Mouse (Mus musculus) limb, embryonic 13.5 days (tissue): ENCODE results near the gene Samd1. TPM values are rescaled to one million over a fixed set of nuclear protein-coding genes. Genes with fewer than 3 reads are reported as not detected.

ENCODE experiments used
- ATAC-seq: fragments of 200-750 bp; cut with Nextera tagmentation; 2 replicates; pipeline ENCODE4 v1.8.0; 2017; ENCODE audit warnings: low read depth, moderate number of reproducible peaks, moderate TSS enrichment; ENCODE audit not compliant: low FRiP score
- H3K27ac ChIP-seq: fragments of 300-500 bp; sonication (generic); 2 replicates; pipeline ENCODE4 v1.5.1; 2015; ENCODE audit warnings: inconsistent platforms, mild to moderate bottlenecking, moderate library complexity
- H3K27me3 ChIP-seq: fragments of 300-500 bp; sonication (generic); 2 replicates; pipeline ENCODE4 v1.6.1; 2015; ENCODE audit warnings: mild to moderate bottlenecking, inconsistent platforms
- H3K36me3 ChIP-seq: fragments of 300-500 bp; sonication (generic); 2 replicates; pipeline ENCODE4 v1.6.1; 2015; ENCODE audit warnings: inconsistent platforms, mild to moderate bottlenecking, moderate library complexity
- H3K4me1 ChIP-seq: fragments of 300-500 bp; sonication (generic); 2 replicates; pipeline ENCODE4 v1.6.1; 2015; ENCODE audit warnings: inconsistent platforms
- H3K4me2 ChIP-seq: fragments of 300-500 bp; sonication (generic); replicated peaks from 2 replicates; pipeline ENCODE4 v1.6.1; 2015; ENCODE audit warnings: inconsistent platforms, mild to moderate bottlenecking, moderate library complexity
- H3K4me3 ChIP-seq: fragments of 300-500 bp; sonication (generic); 2 replicates; pipeline ENCODE4 v1.5.1; 2015; ENCODE audit warnings: moderate library complexity, mild to moderate bottlenecking, inconsistent platforms
- H3K9ac ChIP-seq: fragments of 300-500 bp; sonication (generic); 2 replicates; pipeline ENCODE4 v1.6.1; 2015; ENCODE audit warnings: mild to moderate bottlenecking, inconsistent platforms
- H3K9me3 ChIP-seq: fragments of 300-500 bp; sonication (generic); 2 replicates; pipeline ENCODE4 v1.6.1; 2016; ENCODE audit warnings: inconsistent platforms
- WGBS: fragments of 180-500 bp; shearing (Covaris S2); methylation state at CpG from one replicate; pipeline ENCODE4 v1.1.7; 2015; 5-methylcytosine and 5-hydroxymethylcytosine counted together
- polyA plus RNA-seq: library from polyadenylated mRNA; unstranded; fragments of >200 nt; fragmentation: Nextera tagmentation; extraction: Ambion mirVana; gene quantifications from 2 replicates; pipeline ENCODE4 v1.2.1, GENCODE M21; 2015

Gene Samd1
- polyA plus RNA-seq, 1 experiment from 2014 or later, result 12.4 TPM

DNA sequence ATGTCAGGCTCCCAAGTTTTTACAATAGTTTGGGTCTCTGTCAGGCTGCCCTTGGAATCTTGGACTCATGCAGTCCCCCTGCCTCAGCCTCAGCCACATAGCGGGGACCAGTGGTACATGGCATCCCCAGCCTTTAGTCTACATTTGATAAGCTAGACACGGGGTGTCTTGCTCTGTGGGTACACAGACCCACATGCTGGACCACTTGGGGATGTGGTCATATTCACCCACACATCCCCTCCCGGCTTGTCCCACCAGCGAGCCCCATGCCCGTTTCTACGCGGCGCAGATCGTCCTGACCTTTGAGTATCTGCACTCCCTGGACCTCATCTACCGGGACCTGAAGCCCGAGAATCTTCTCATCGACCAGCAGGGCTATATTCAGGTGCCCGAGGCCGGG is 7.3 kb upstream of the Samd1 start:
- Histone ChIP-seq H3K4me3 (no peak overlapping the region), H3K9me3 (no peaks in the 10 kb centered on the region), H3K4me2 (no peak overlapping the region), H3K27ac (no peak overlapping the region), H3K4me1 (no peaks in the 10 kb centered on the region), H3K9ac (no peak overlapping the region), H3K36me3 (peaks cover 93% of the 10 kb centered on the region), H3K27me3 (no peaks in the 10 kb centered on the region)
- WGBS, result 94% methylated on average over 14 of the region's 14 CpGs
- no peak for ATAC-seq

DNA sequence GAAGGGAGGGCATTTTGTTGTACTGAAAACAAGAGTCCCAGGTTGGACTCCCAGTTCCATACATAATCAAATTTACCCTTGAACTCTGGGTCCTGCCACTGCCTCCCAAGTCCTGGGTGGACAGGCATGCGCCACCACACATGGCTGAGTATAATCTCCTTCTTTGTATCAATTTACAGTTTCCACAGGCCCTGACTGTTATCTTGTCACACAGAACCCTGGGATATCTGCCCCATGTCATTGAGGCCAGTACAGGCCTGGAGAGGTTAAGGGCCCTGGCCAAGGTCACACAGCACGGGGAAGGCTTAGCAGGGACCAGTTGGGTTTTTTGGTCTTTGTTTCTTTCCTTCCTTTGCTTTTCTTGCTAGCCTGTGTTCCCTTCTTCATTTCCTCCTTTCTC is 5.0 kb upstream of the Samd1 start:
- Histone ChIP-seq H3K4me2 (no peak overlapping the region), H3K27ac (no peak overlapping the region), H3K27me3 (no peaks in the 10 kb centered on the region), H3K9ac (no peak overlapping the region), H3K9me3 (no peaks in the 10 kb centered on the region), H3K36me3 (peaks cover 71% of the 10 kb centered on the region), H3K4me3 (no peak overlapping the region), H3K4me1 (peaks cover 8% of the 10 kb centered on the region)
- no peak for ATAC-seq
- 83% methylated on average over 2 of the region's 2 CpGs for WGBS

DNA sequence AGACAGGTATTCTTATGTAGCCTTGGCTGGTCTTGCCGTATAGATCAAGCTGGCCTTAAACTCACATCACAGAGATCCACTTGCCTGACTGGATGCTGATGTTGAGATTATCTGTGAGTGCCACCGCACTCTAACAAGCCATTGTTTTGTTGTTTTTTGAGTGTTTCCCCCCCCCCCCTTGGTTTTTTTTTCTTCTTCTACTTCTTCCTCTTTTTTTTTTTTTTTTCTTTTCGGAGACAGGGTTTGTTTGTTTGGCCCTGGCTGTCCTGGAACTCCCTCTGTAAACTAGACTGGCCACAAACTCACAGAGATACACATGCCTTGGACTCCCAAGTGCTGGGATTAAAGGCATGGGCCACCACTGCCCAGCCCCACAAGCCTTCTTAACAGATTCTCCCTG is 3.4 kb upstream of the Samd1 start:
- H3K4me2 ChIP-seq, result no peak overlapping the region
- H3K36me3 ChIP-seq, result peaks cover 57% of the 10 kb centered on the region
- ATAC-seq, result no peak
- no peaks in the 10 kb centered on the region for H3K27me3 ChIP-seq
- WGBS, result 85% methylated on average over 3 of the region's 3 CpGs
- peaks cover 12% of the 10 kb centered on the region for H3K4me1 ChIP-seq
- no peak overlapping the region for H3K4me3 ChIP-seq
- no peaks in the 10 kb centered on the region for H3K9me3 ChIP-seq
- H3K27ac ChIP-seq, result no peak overlapping the region
- H3K9ac ChIP-seq, result no peak overlapping the region

DNA sequence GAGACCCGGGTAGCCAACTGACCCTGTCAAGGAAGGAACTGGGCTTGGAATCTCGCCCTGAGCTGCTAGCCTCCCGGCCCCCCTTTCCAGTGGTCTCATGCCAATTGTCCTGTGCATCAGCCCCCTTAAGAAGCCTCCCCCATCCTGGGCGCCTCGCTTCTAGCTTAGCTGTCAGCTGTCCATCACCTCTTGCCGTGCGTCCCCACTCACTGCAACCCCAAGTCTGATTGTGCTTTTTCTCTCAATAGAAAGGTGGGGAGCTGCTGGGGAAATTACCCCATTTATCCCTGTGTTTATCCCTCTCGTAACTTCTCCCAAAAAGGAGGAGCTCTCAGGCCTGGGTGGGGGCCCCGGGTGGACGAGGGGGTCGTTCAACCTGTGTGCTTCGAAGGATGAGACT is 1.5 kb upstream of the Samd1 start:
- Histone ChIP-seq H3K36me3 (peaks cover 54% of the 10 kb centered on the region), H3K27me3 (0 out of 2 replicates have a peak, but pooled peaks cover 7% of the 10 kb centered on the region), H3K4me2 (peak overlapping the region; percentile 85), H3K4me1 (peaks cover 29% of the 10 kb centered on the region), H3K9me3 (no peaks in the 10 kb centered on the region), H3K27ac (peak overlapping the region; percentile 98; the same call in 1 of the 2 replicates), H3K9ac (peak overlapping the region; percentile 95), H3K4me3 (peak overlapping the region; percentile 78)
- ATAC-seq, result no peak
- WGBS, result 12% methylated on average over 12 of the region's 12 CpGs

DNA sequence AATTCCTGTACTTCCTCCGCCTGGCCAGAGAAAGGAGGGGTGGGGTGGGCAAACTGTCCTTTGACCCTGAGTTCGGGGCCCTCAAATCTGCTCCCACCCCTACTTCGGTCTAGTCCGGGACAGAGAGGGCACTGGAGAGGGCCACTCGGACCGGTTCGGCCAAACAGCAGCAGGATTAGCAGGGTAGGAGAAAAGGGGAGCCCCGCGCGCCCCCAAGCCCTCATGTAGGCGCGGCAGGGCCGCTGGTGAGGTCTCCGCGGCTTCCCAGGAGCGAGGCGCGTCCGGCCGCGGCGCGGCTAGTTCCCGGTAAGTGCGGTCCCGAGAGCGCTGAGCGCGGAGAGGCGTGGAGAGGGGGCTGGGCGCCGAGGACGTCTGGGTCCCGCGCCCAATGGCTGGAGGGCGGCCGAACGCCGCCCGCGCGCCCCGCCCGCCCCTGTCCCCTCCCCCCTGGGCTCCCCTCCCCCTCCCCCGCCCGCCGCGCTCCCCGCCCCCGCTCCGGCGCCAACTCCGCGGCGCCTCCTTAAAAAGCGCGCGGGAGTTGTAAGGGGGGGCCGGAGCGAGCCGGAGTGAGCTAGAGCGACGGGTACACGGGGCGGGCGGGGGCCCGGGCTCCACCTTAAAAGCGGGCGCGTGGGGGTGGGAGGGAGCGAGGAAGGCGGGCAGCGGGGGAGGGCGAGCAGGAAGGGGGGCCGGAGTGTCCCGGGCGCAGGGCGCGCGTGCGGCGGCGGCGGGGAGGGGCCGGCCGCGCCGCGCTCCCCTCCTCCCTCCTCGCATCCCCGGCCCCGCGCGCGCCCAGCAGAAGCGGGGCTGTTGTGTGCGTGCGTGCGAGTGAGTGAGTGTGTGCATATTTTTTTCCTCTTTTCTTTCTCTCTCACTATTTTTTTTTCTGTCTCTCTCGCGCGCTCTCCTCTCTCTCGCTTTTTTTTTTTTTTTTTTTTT is 636 bp upstream of the Samd1 start:
- Histone ChIP-seq H3K4me2 (peak overlapping the region; percentile 85), H3K27me3 (0 out of 2 replicates have a peak, but pooled peaks cover 12% of the 10 kb centered on the region), H3K4me3 (peak overlapping the region; percentile 78), H3K9me3 (no peaks in the 10 kb centered on the region), H3K27ac (peak overlapping the region; percentile 98), H3K9ac (peak overlapping the region; percentile 95), H3K36me3 (peaks cover 54% of the 10 kb centered on the region), H3K4me1 (peaks cover 38% of the 10 kb centered on the region)
- WGBS, result 0% methylated on average over 38 of the region's 103 CpGs
- peak; percentile 79 for ATAC-seq

DNA sequence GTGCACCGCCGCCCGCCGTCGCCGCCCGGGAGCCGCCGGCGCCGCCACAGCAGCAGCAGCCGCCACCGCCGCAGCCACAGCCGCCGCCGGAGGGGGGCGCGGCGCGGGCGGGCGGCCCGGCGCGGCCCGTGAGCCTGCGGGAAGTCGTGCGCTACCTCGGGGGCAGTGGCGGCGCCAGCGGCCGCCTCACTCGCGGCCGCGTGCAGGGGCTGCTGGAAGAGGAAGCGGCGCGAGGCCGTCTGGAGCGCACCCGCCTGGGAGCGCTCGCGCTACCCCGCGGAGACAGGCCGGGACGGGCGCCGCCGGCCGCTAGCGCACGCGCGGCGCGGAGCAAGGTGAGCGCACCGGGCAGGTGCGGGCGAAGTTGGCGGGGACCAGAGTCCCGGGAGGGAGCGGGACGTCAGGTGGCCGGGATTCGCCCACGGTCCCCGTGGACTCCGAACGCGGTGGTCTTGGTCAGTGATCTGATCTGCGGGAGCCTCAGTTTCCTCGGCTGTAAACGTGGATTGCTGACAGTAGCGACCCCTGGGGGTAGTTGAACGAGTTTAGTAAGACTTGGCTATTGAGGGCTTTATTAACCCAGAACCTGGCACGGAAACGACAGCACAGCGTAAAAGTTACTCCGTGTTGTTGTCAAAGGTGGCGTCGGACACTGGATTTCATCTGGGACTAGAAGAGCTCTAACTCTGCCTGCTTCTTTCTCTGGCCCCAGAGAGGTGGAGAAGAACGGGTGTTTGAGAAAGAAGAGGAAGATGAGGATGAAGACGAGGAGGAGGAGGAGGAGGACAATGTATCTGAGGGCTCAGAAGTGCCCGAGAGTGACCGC is 972 bp downstream of the Samd1 start:
- Histone ChIP-seq H3K4me2 (peak overlapping the region; percentile 85), H3K36me3 (peaks cover 53% of the 10 kb centered on the region), H3K27me3 (0 out of 2 replicates have a peak, but pooled peaks cover 12% of the 10 kb centered on the region), H3K4me1 (peaks cover 46% of the 10 kb centered on the region), H3K4me3 (peak overlapping the region; percentile 75), H3K9ac (peak overlapping the region; percentile 82), H3K27ac (peak overlapping the region; percentile 87), H3K9me3 (no peaks in the 10 kb centered on the region)
- ATAC-seq, result no peak
- WGBS, result 1% methylated on average over 70 of the region's 92 CpGs

DNA sequence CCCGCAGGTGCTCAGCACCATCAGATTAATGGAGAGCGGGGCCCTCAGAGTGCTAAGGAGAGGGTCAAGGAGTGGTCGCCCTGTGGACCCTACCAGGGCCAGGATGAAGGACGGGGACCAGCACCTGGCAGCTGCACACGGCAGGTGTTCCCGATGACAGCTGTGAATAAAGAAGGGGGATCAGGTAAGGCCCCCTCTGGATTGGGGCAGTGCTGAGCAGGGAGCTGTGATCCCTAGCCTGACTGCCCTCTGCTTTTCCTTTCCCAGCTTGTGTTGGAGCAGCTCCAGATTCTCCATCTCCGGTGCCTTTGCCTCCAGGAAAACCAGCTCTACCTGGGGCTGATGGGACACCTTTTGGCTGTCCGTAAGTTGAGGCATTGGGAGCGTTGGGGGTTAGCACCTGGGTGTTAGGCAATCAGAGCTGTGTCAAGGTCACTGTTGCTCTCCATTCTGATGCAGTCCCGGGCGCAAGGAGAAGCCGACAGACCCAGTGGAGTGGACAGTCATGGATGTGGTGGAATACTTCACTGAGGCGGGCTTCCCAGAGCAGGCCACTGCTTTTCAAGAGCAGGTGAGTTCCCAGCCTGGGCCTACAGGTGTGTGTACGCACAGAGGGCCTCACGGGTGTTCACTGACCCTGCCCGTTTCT is 1.7 kb downstream of the Samd1 start:
- WGBS, result 65% methylated on average over 16 of the region's 16 CpGs
- Histone ChIP-seq H3K4me3 (peak overlapping the region; percentile 75), H3K9ac (peak overlapping the region; percentile 82), H3K27ac (0 out of 2 replicates have a peak overlapping the region, but pooled peaks have one; percentile 87), H3K27me3 (0 out of 2 replicates have a peak, but pooled peaks cover 12% of the 10 kb centered on the region), H3K36me3 (peaks cover 47% of the 10 kb centered on the region), H3K4me2 (peak overlapping the region; percentile 85), H3K9me3 (no peaks in the 10 kb centered on the region), H3K4me1 (peaks cover 54% of the 10 kb centered on the region)
- no peak for ATAC-seq

DNA sequence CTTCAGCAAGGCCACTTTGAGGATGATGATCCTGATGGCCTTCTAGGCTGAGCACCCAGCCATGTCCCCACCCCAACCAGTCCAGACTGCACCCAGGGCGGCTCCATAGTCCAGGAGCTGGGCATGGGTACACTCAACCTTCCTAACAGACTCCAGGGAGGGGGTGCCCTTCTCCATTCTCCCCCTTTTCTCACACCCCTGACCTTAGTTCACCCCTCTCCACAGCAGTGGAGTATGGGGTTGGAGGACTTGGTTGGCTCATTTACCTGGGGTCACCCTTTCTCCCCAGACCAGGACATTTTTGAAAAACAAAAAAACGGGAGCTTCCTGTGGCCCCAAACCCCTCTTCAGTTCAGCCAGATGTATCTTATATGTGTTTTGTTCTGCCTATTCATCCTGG is 2.4 kb downstream of the Samd1 start:
- no peak overlapping the region for H3K27ac ChIP-seq
- H3K27me3 ChIP-seq, result 0 out of 2 replicates have a peak, but pooled peaks cover 12% of the 10 kb centered on the region
- no peak overlapping the region for H3K9ac ChIP-seq
- ATAC-seq, result no peak
- H3K4me3 ChIP-seq, result no peak overlapping the region
- H3K4me2 ChIP-seq, result peak overlapping the region; percentile 85; the same call in 1 of the 2 replicates
- no peaks in the 10 kb centered on the region for H3K9me3 ChIP-seq
- WGBS, result 90% methylated on average over 2 of the region's 2 CpGs
- H3K36me3 ChIP-seq, result peaks cover 41% of the 10 kb centered on the region
- peaks cover 57% of the 10 kb centered on the region for H3K4me1 ChIP-seq

DNA sequence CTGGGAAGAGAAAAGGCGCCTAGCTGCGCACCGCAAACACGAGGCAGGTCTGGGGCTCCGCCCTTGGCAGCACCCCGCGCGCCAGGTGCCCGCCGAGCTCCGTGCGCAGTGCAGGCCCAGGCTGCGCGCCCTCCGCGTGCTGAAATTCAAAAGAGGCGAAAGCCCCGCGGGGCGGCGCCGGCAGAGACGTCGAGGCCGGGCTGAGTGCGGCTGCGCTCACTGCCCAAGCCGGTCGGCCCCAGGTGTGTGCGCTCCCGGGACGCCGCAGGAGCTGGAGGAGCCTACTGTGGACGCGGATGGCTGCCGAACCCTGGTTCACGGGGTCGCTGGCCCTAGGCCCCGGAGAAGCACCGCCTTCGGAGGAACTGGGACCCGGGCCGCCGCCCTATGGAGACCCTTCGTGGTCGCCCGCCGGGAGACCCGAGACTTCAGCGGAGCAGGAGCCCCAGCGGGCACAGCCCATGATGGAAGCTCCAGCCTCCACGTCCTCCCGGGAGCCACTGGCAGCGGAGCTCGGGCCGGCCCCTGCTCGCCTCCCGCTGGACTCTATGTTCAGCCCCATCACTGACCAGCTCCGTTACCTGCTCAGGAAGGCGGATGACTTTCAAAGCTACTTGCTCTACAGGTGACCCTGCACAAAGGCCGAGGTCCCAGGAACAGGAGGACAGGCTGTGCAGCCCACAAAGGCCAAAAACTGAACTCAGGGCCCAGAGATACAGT is 4.0 kb downstream of the Samd1 start, which contains the start of gene 1700067K01Rik:
TSS of gene 1700067K01Rik (plus strand) at position 222 of the 720 bp plus-strand sequence.
- H3K4me3 ChIP-seq, result peak within 1 kb of the TSS; percentile 15; the same call in 1 of the 2 replicates
- 24% methylated on average over 61 of the region's 61 CpGs for WGBS
- no peaks in the 10 kb centered on the region for H3K9me3 ChIP-seq
- peak within 1 kb of the TSS; percentile 47 for H3K4me2 ChIP-seq
- peaks cover 36% of the 10 kb centered on the region for H3K36me3 ChIP-seq
- peaks cover 53% of the 10 kb centered on the region for H3K4me1 ChIP-seq
- 0 out of 2 replicates have a peak, but pooled peaks cover 12% of the 10 kb centered on the region for H3K27me3 ChIP-seq
- H3K9ac ChIP-seq, result peak within 1 kb of the TSS; percentile 51
- H3K27ac ChIP-seq, result no peak within 1 kb of the TSS
- ATAC-seq, result no peak

DNA sequence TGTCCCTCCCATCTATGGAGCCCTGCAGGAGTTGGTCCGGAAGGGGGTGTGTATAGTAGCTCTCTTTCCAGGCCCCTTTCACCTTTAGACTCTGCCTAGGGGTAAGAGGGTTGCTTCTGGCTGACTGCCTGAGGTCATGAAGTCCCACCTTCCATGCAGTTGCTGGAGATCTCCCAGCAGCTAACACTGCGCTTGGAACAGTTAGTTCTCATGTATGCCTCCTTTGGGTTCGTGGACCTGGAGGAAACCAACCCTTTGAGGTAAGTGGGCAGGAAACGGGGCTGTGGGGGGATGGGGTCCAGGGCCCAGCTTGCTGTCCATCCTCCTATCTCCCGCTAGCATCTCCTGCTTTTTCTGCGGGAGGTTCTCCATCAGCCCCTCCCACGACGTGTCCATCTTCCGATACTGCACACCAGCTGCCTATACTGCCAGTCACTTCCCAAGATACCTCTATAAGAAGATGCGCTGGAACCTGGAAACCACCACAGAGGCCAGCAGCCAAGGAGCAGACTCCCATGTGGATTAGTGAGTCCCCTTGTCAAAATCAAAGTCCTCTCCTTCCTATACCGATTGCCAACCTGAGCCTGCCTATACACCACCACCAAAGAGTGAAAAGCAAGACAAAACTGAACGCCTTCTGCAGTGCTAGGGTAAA is 5.6 kb downstream of the Samd1 start:
- Histone ChIP-seq H3K36me3 (peaks cover 36% of the 10 kb centered on the region), H3K27ac (no peak overlapping the region), H3K4me2 (no peak overlapping the region), H3K9ac (no peak overlapping the region), H3K4me3 (no peak overlapping the region), H3K27me3 (0 out of 2 replicates have a peak, but pooled peaks cover 12% of the 10 kb centered on the region), H3K9me3 (no peaks in the 10 kb centered on the region), H3K4me1 (peaks cover 52% of the 10 kb centered on the region)
- ATAC-seq, result no peak
- WGBS, result 71% methylated on average over 12 of the region's 12 CpGs
